Mouse (Mus musculus): ENCODE data around the gene Cbx5. TPM values are rescaled to one million over a fixed set of nuclear protein-coding genes. Genes with fewer than 3 reads are reported as not detected.

Gene Cbx5
- total and polyA plus RNA-seq, 3 experiments, result 94.9 to 171 (median 128) TPM

DNA sequence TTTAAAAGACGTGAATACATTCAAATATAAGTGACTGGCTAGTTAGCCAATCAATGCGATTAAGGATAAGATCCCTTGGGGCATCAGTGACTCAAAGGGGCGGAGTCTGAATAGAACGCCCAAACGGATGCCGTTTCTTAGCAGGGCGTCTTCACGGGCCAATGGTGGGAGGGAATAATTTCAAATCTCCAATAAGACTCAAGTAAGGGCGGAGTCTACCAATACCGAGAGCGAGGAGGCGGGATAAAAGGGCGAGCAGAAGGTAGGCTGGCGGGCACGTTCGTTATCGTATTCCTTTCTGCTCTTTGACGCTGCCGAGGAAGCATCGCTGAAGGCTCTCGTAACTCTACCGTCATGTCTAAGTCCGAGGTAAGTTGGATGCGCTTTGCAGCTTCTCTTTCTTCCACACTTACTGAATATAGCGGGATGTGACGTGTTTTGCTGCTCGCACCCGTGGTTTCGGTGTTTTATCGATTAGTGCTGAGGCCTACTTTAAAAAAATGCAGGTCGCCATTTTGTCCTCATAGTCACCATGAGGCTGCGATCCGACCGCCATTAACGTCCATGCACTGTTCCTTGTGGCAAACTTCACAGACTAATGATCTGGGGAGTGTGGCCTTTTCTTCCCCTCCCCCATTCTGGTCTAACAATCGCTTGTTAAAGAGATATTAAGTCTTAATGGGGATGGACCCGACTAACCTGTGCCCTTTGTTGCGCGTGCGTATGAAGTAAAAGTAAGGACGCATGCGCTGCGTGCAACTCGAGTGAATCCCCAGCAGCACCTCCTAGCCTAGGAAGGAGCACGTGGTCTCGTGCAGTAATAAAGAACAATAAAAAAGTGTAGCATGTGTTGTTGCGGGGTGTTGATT lies 778 bp upstream of the Cbx5 start, which contains the start of gene Hnrnpa1:
TSS of gene Hnrnpa1 (plus strand) at position 273 of the 869 bp plus-strand sequence.
- Histone ChIP-seq H3K4me3 (replicated peaks in 1 of 3; ENCODE audit: low read depth in 2 of 3, low read length in 2 of 3, poor library complexity in 1 of 3) (peak within 1 kb of the TSS; percentile 59 to 77 (median 74)), H3K9me3 (replicated peaks; ENCODE audit: low read length) (no peaks in the 10 kb centered on the region), H3K4me2 (ENCODE audit: insufficient read depth, low read depth, poor library complexity, severe bottlenecking) (peak within 1 kb of the TSS; percentile 97; the same call in 1 of the 2 replicates), H3K9ac (ENCODE audit: insufficient read depth, low read depth) (peak within 1 kb of the TSS; percentile 96), H3K27ac (ENCODE audit: insufficient read depth, low read depth) (peak within 1 kb of the TSS; percentile 86), H3K79me2 (replicated peaks; ENCODE audit: control insufficient read depth, extremely low read depth, insufficient read depth, poor library complexity, severe bottlenecking) (peaks cover 73% of the 10 kb centered on the region), H3K4me1 (ENCODE audit: control insufficient read depth in 1 of 2, insufficient read depth in 2 of 2) (peaks cover 0 to 35% of the 10 kb centered on the region in 2 experiments; a peak in 3 of 4 replicates), H3K36me3 (replicated peaks in 1 of 2; ENCODE audit: control insufficient read depth in 1 of 2, insufficient read depth in 1 of 2, low read length in 1 of 2) (peaks cover 34 to 46% of the 10 kb centered on the region in 2 experiments), H3K27me3 (replicated peaks) (no peaks in the 10 kb centered on the region)
- dilution Hi-C loops (cut with MboI; ENCODE audit: extremely low pct_ligation_motif_present, extremely low pct_unique_long_range_greater_than_20kb, low sequenced_read_pairs), result no loop called here
- DNase-seq (ENCODE audit: extremely low read depth), result peak; percentile 100
- in situ Hi-C loops (cut with MboI; ENCODE audit: low pct_ligation_motif_present, low pct_unique_long_range_greater_than_20kb, low sequenced_read_pairs), result no loop called here
- peak; percentile 84 for TF ChIP-seq MYC (IDR thresholded peaks at IDR 0.05; ENCODE audit: low read depth, low read length)
- no peak for TF ChIP-seq PAX5 (IDR thresholded peaks at IDR 0.05; ENCODE audit: low read length)
- no peak for TF ChIP-seq RCOR1 (conservative IDR thresholded peaks at IDR 0.05; ENCODE audit: low read depth, low read length)
- no peak for TF ChIP-seq MAFK (IDR thresholded peaks at IDR 0.05; ENCODE audit: insufficient replicate concordance, low read length)
- TF ChIP-seq MAZ (IDR thresholded peaks at IDR 0.05; ENCODE audit: low read depth, low read length), result no peak
- TF ChIP-seq MXI1 (IDR thresholded peaks at IDR 0.05; ENCODE audit: low read depth, low read length), result peak; percentile 94
- peak; percentile 69 for TF ChIP-seq HCFC1 (IDR thresholded peaks at IDR 0.05; ENCODE audit: low read depth, low read length)
- no peak; the same call in 1 of the 2 replicates for TF ChIP-seq ETS1 (conservative IDR thresholded peaks at IDR 0.05; ENCODE audit: low read depth, low read length)
- TF ChIP-seq CHD1 (IDR thresholded peaks at IDR 0.05; ENCODE audit: low read depth, low read length), result peak; percentile 72; the same call in 1 of the 2 replicates
- peak; percentile 96 for TF ChIP-seq POLR2A (IDR thresholded peaks at IDR 0.05; ENCODE audit: low read depth, low read length)
- TF ChIP-seq ELF1 (IDR thresholded peaks at IDR 0.05; ENCODE audit: low read depth, low read length), result peak; percentile 42
- TF ChIP-seq USF1 (IDR thresholded peaks at IDR 0.05; ENCODE audit: low read depth, low read length), result peak; percentile 55
- no peak for TF ChIP-seq ZC3H11A (IDR thresholded peaks at IDR 0.05; ENCODE audit: low read depth, low read length)
- peak; percentile 98 for TF ChIP-seq TBP (conservative IDR thresholded peaks at IDR 0.05; ENCODE audit: low read depth, low read length)
- peak; percentile 84 for TF ChIP-seq CHD2 (IDR thresholded peaks at IDR 0.05; ENCODE audit: low read length)
- TF ChIP-seq BHLHE40 (IDR thresholded peaks at IDR 0.05; ENCODE audit: low read depth, low read length), result peak; percentile 88
- no peak for TF ChIP-seq GABPA (IDR thresholded peaks at IDR 0.05; ENCODE audit: insufficient replicate concordance, low read depth, low read length)
- 0 out of 2 replicates have a peak, but pooled peaks have one; percentile 49 for TF ChIP-seq KAT2A (IDR thresholded peaks at IDR 0.05; ENCODE audit: insufficient replicate concordance, low read length)
- no peak for TF ChIP-seq EP300 (IDR thresholded peaks at IDR 0.05; ENCODE audit: low read length)
- TF ChIP-seq ZMIZ1 (IDR thresholded peaks at IDR 0.05; ENCODE audit: low read depth, low read length), result peak; percentile 98
- TF ChIP-seq ZKSCAN1 (IDR thresholded peaks at IDR 0.05; ENCODE audit: borderline replicate concordance, low read depth, low read length), result no peak
- peak; percentile 58 for TF ChIP-seq ZNF384 (IDR thresholded peaks at IDR 0.05; ENCODE audit: low read depth, low read length)
- peak; percentile 92 for TF ChIP-seq NRF1 (IDR thresholded peaks at IDR 0.05; ENCODE audit: low read depth, low read length)
- TF ChIP-seq UBTF (IDR thresholded peaks at IDR 0.05; ENCODE audit: low read depth, low read length), result no peak
- TF ChIP-seq POLR2AphosphoS2 (IDR thresholded peaks at IDR 0.05; ENCODE audit: low read depth, low read length), result peak; percentile 87
- peak; percentile 56 for TF ChIP-seq JUND (conservative IDR thresholded peaks at IDR 0.05; ENCODE audit: low read depth, low read length)
- peak; percentile 99 for TF ChIP-seq NELFE (IDR thresholded peaks at IDR 0.05; ENCODE audit: low read depth, low read length)
- TF ChIP-seq JUN (IDR thresholded peaks at IDR 0.05; ENCODE audit: insufficient read depth, low read depth, low read length), result peak; percentile 4; the same call in 1 of the 2 replicates
- TF ChIP-seq SIN3A (IDR thresholded peaks at IDR 0.05; ENCODE audit: low read length), result peak; percentile 78
- TF ChIP-seq MAX (IDR thresholded peaks at IDR 0.05; ENCODE audit: low read length), result peak; percentile 99
- no peak; the same call in 1 of the 2 replicates for TF ChIP-seq E2F4 (IDR thresholded peaks at IDR 0.05; ENCODE audit: insufficient replicate concordance, low read depth, low read length)
- TF ChIP-seq SMC3 (IDR thresholded peaks at IDR 0.05; ENCODE audit: low read depth, low read length), result no peak
- 0 out of 2 replicates have a peak, but pooled peaks have one; percentile 15 for TF ChIP-seq MEF2A (IDR thresholded peaks at IDR 0.05; ENCODE audit: borderline replicate concordance, low read depth, low read length)
- 0 out of 2 replicates have a peak, but pooled peaks have one; percentile 39 for TF ChIP-seq IRF4 (IDR thresholded peaks at IDR 0.05; ENCODE audit: low read depth, low read length)
- peak; percentile 15; the same call in 1 of the 2 replicates for TF ChIP-seq USF2 (conservative IDR thresholded peaks at IDR 0.05; ENCODE audit: low read depth, low read length)
- TF ChIP-seq TCF12 (IDR thresholded peaks at IDR 0.05; ENCODE audit: low read depth, low read length), result peak; percentile 86
- TF ChIP-seq CTCF (conservative IDR thresholded peaks at IDR 0.05 in 1 of 2, IDR thresholded peaks at IDR 0.05 in 1 of 2; ENCODE audit: low read depth in 2 of 2, low read length in 2 of 2), result no peak
- no peak for TF ChIP-seq RAD21 (IDR thresholded peaks at IDR 0.05; ENCODE audit: low read depth, low read length)

All from CH12.LX (cell line).